Mouse (Mus musculus) heart, postnatal 0 days (tissue): ENCODE measurements around the gene Apof. TPM values are rescaled to one million over a fixed set of nuclear protein-coding genes. Genes with fewer than 3 reads are reported as not detected.

ENCODE experiments used
- ATAC-seq: fragments of 200-750 bp; cut with Nextera tagmentation; 2 replicates; pipeline ENCODE4 v1.8.0; 2017; ENCODE audit warnings: low read depth, moderate number of reproducible peaks, moderate library complexity; ENCODE audit not compliant: insufficient read depth
- DNase-seq: peaks from one replicate; pipeline ENCODE4 v3.0.0-alpha.2; 2016; ENCODE audit warnings: low spot score
- H3K27ac ChIP-seq: fragments of 300-500 bp; sonication (generic); 2 replicates; pipeline ENCODE4 v1.5.1; 2014; ENCODE audit warnings: low read depth, mild to moderate bottlenecking
- H3K27me3 ChIP-seq: fragments of 300-500 bp; sonication (generic); 2 replicates; pipeline ENCODE4 v1.6.1; 2014; ENCODE audit warnings: low read length, mixed read lengths; ENCODE audit not compliant: control insufficient read depth, insufficient read depth
- H3K36me3 ChIP-seq: fragments of 300-500 bp; sonication (generic); replicated peaks from 2 replicates; pipeline ENCODE4 v1.6.1; 2014; ENCODE audit warnings: low read length, mixed read lengths; ENCODE audit not compliant: control insufficient read depth, insufficient read depth
- H3K4me1 ChIP-seq: fragments of 300-500 bp; sonication (generic); 2 replicates; pipeline ENCODE4 v1.6.1; 2014; ENCODE audit warnings: antibody characterized with exemption; ENCODE audit not compliant: control insufficient read depth, insufficient read depth
- H3K4me2 ChIP-seq: fragments of 300-500 bp; sonication (generic); 2 replicates; pipeline ENCODE4 v1.6.1; 2014; ENCODE audit warnings: low read depth, mild to moderate bottlenecking, low read length, moderate library complexity
- H3K4me3 ChIP-seq: fragments of 300-500 bp; sonication (generic); 2 replicates; pipeline ENCODE4 v1.5.1; 2014; ENCODE audit warnings: low read depth, low read length
- H3K9ac ChIP-seq: fragments of 300-500 bp; sonication (generic); replicated peaks from 2 replicates; pipeline ENCODE4 v1.6.1; 2014; ENCODE audit warnings: low read depth, low read length, mixed read lengths
- H3K9me3 ChIP-seq: fragments of 300-500 bp; sonication (generic); replicated peaks from 2 replicates; pipeline ENCODE4 v1.6.1; 2016; ENCODE audit warnings: low read length; ENCODE audit not compliant: control insufficient read depth
- CTCF ChIP-seq: IDR thresholded peaks from 2 replicates; pipeline ENCODE4 v1.5.1; 2016; ENCODE audit warnings: antibody characterized with exemption, control low read depth, low read depth
- EP300 ChIP-seq: IDR thresholded peaks from 2 replicates; pipeline ENCODE4 v1.6.1; 2016; ENCODE audit warnings: antibody characterized with exemption, low read depth
- WGBS: fragments of 180-500 bp; shearing (Covaris S2); extraction: QIAGEN DNeasy Blood & Tissue Kit; methylation state at CpG from one replicate; pipeline ENCODE4 v1.1.7; 2014; 5-methylcytosine and 5-hydroxymethylcytosine counted together
- polyA plus RNA-seq: library from polyadenylated mRNA; unstranded; fragments of >200 nt; fragmentation: Nextera tagmentation; extraction: Ambion mirVana; gene quantifications from 2 replicates; pipeline ENCODE4 v1.2.1, GENCODE M21; 2015
- total RNA-seq: library from RNA; depleted of rRNA; stranded (reverse); fragments of >200 nt; gene quantifications from 2 replicates; pipeline ENCODE4 v1.2.3, GENCODE M21; 2014; ENCODE audit warnings: low replicate concordance; rRNA removed

Apof gene
- total RNA-seq (not detected in 2 replicates), polyA plus RNA-seq (not detected in 2 replicates)

DNA sequence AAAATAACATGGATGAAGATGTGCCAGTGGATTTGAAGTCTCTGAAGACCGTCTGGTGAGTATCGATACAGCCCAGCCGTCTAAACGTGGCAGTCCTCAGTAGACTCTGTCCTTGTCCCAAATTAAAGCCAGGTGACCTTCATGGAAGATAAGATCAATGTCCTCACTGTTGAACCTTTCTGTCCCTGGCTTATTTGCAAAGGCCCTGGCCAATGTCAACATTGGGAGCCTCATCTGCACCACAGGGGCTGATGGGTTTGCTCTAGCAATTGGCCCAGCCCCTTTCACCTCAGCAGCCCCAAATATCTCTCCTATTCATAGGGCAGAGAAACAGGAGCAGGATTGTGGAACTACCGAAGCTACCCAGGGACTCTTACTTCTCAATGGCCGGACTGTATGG, at the start of gene Apof:
Gene Apof, plus strand, starts transcription at position 301 of the 400 bp plus-strand sequence.
- 72% methylated on average over 6 of the region's 6 CpGs for WGBS
- no peak within 1 kb of the TSS; the same call in 1 of the 2 replicates for H3K27ac ChIP-seq
- H3K9me3 ChIP-seq = no peaks in the 10 kb centered on the region
- TF ChIP-seq EP300 (no peak), CTCF (no peak)
- peaks cover 6% of the 10 kb centered on the region; the same call in 1 of the 2 replicates for H3K4me1 ChIP-seq
- H3K36me3 ChIP-seq = no peaks in the 10 kb centered on the region
- no peak within 1 kb of the TSS for H3K9ac ChIP-seq
- no peak for ATAC-seq
- no peaks in the 10 kb centered on the region for H3K27me3 ChIP-seq
- H3K4me2 ChIP-seq = no peak within 1 kb of the TSS
- DNase-seq = no peak
- no peak within 1 kb of the TSS for H3K4me3 ChIP-seq

DNA sequence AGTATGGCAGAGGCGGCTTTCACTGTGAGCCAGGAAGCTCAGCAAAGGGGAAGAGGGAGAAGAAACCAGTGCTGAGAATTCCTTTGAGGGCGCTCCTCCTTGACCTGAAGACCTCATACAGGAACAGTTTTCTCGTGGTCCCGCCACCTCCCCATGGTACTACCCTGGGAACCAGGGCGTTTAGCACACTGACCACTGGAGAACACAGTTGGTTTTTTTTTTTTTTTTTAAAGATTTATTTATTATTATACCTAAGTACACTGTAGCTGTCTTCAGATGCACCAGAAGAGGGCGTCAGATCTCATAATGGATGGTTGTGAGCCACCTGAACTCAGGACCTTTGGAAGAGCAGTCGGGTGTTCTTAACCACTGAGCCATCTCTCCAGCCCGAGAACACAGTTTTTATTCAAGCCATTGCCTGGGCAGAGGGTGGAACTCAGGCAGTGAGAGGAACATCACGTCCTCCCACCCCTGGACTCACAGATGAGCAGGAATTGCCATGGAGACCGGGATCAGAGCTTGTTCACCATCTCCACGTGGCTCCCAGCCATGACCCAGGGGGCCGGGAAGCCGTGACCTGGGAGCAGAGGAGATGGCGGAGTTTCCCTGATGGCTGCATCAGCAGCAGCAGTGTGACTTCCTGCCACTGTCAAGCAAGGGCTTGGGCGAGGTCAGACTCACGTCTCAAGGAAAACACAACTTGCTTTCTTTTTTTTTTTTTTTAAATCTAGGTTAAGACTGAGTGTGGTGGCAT, 46.8 kb upstream of the Apof start:
- no peak for ATAC-seq
- no peaks in the 10 kb centered on the region for H3K36me3 ChIP-seq
- H3K4me1 ChIP-seq = no peaks in the 10 kb centered on the region
- no peak overlapping the region for H3K4me3 ChIP-seq
- H3K27me3 ChIP-seq = no peaks in the 10 kb centered on the region
- TF ChIP-seq CTCF (no peak), EP300 (no peak)
- WGBS = 50% methylated on average over 16 of the region's 16 CpGs
- no peak overlapping the region for H3K9ac ChIP-seq
- DNase-seq = no peak
- no peak overlapping the region for H3K27ac ChIP-seq
- no peaks in the 10 kb centered on the region for H3K9me3 ChIP-seq
- no peak overlapping the region for H3K4me2 ChIP-seq

DNA sequence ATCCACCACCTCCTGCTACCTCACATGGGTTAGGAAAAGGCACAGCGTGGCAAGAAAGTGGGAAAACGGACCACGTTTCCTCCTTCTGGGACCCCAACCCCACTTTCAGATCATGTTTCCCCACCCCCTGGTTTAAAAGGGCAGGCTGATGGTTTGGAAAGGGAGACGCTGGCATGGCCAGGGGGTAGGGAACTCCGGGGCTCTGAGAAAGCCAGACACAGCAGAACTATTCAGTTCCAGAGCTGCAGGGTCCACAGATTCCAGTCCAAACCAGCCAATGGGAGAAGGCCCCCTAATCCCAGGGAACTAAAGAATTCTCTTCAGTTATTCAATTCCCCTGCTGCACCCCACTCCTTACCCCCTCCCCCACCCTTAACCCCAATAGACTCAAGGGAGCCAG, 43.4 kb upstream of the Apof start:
- H3K4me2 ChIP-seq = no peak overlapping the region
- no peak overlapping the region for H3K4me3 ChIP-seq
- TF ChIP-seq CTCF (no peak), EP300 (no peak)
- DNase-seq = no peak
- H3K27me3 ChIP-seq = no peaks in the 10 kb centered on the region
- no peak overlapping the region for H3K9ac ChIP-seq
- H3K4me1 ChIP-seq = no peaks in the 10 kb centered on the region
- no peak overlapping the region for H3K27ac ChIP-seq
- no peaks in the 10 kb centered on the region for H3K9me3 ChIP-seq
- no peak for ATAC-seq
- no peaks in the 10 kb centered on the region for H3K36me3 ChIP-seq
- WGBS = 47% methylated on average over 5 of the region's 5 CpGs

DNA sequence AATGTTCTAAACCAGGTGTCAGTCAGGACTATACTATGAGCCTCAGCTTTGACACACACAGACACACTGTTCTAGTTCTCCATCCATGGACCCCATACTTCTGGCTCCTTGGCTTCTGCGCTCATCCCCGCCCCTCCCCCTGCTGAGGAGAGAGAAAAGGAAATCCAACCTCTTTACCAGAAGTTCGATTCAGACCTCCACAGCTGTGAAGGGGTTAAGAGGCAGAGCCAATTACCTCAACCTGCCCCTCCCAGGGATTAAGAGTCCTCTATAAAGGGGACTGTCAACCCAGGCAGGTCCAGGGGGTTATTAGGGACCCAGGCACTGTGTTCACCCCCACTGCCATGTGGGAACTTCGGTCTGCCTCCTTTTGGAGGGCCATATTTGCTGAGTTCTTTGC, 42.9 kb upstream of the Apof start, which contains the start of gene Mip:
Gene Mip, plus strand, starts transcription at position 301 of the 400 bp plus-strand sequence.
- no peak within 1 kb of the TSS for H3K4me2 ChIP-seq
- ATAC-seq (no peak), DNase-seq (no peak)
- no peak within 1 kb of the TSS for H3K27ac ChIP-seq
- WGBS = 62% methylated on average over 4 of the region's 4 CpGs
- no peaks in the 10 kb centered on the region for H3K27me3 ChIP-seq
- H3K9ac ChIP-seq = no peak within 1 kb of the TSS
- no peaks in the 10 kb centered on the region for H3K4me1 ChIP-seq
- H3K9me3 ChIP-seq = no peaks in the 10 kb centered on the region
- TF ChIP-seq EP300 = no peak
- no peak for TF ChIP-seq CTCF
- no peaks in the 10 kb centered on the region for H3K36me3 ChIP-seq
- H3K4me3 ChIP-seq = no peak within 1 kb of the TSS

DNA sequence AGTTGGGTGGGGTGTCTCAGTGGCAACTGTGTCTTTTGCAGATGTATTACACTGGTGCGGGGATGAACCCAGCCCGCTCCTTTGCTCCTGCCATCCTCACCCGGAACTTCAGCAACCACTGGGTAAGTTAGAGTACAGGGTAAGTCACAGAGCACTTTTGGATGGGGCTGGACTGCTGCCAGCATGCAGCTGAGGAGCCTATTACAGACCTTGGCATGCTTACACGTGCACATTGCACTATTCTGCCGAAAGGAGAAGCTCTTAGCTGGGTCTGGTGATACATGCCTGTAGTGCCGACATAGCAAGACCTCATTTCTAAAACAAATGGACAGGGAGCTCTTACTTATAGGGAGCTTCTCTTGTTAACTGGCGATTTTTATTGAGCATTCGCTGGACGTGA, 40.9 kb upstream of the Apof start:
- Histone ChIP-seq H3K27me3 (no peaks in the 10 kb centered on the region), H3K4me2 (no peak overlapping the region), H3K27ac (no peak overlapping the region), H3K4me3 (no peak overlapping the region), H3K9ac (no peak overlapping the region), H3K9me3 (no peaks in the 10 kb centered on the region), H3K4me1 (peaks cover 5% of the 10 kb centered on the region; the same call in 1 of the 2 replicates), H3K36me3 (no peaks in the 10 kb centered on the region)
- no peak for TF ChIP-seq CTCF
- no peak for TF ChIP-seq EP300
- ATAC-seq (no peak), DNase-seq (no peak)
- 61% methylated on average over 9 of the region's 9 CpGs for WGBS

DNA sequence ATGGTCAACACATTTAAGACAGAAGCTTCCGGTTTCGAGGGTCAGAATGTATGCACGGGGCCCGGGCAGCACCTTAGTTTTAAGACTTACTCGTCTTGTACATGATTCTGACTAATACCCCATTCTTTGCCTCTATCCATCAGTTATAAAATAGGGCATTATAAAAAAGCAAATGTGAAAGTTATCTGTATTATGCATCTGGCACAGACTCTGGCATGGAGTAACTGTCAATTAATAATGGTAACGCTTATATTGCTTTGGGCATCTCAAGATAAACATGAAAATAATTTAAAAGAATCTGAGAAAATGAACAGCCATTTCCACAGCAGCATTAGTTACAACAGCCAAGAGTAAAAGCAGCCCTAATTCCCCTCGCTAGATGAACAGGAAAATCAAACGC, 40.5 kb upstream of the Apof start:
- 89% methylated on average over 8 of the region's 8 CpGs for WGBS
- no peaks in the 10 kb centered on the region for H3K36me3 ChIP-seq
- no peak overlapping the region for H3K4me3 ChIP-seq
- no peaks in the 10 kb centered on the region for H3K27me3 ChIP-seq
- no peak overlapping the region for H3K9ac ChIP-seq
- TF ChIP-seq EP300 (no peak), CTCF (no peak)
- ATAC-seq = no peak
- no peak overlapping the region for H3K27ac ChIP-seq
- no peak for DNase-seq
- H3K4me1 ChIP-seq = peaks cover 5% of the 10 kb centered on the region; the same call in 1 of the 2 replicates
- no peak overlapping the region for H3K4me2 ChIP-seq
- no peaks in the 10 kb centered on the region for H3K9me3 ChIP-seq
